Mouse (Mus musculus): ENCODE results near the gene Prr23a1.
"Not testable (repeated sequence)": the region's sequence is repeated elsewhere in the genome, so short reads cannot be mapped to it uniquely, and the experiment has no call there.

The Prr23a1 gene

DNA sequence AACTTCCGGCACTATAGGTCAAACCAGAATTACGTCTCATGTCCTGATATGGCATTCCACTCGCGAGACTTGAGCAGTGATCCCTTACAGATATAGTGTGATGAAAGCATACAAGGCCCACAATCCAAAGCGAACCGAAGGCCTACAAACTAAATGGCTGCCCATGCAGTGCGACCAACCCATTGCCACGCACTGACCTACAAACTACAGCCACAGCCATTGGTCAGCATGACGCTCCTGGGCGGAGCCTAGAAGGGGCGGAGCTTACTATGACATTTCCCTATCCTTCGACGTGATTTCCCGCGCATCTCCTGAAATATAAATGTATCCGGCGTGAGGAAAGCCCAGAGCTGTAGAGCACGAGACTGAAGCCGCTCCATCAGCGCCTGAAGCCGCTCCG lies at the start of gene Prr23a1:
TSS of gene Prr23a1 (plus strand) at position 387 of the 400 bp plus-strand sequence.
- peak; percentile 87 for DNase-seq (ENCODE audit: low spot score)

- DNase-seq (ENCODE audit: low spot score) = no peak
Measured at GRCm38 (mm10) chr9:98799021-98799420, 43.3 kb upstream of the Prr23a1 start.

DNA sequence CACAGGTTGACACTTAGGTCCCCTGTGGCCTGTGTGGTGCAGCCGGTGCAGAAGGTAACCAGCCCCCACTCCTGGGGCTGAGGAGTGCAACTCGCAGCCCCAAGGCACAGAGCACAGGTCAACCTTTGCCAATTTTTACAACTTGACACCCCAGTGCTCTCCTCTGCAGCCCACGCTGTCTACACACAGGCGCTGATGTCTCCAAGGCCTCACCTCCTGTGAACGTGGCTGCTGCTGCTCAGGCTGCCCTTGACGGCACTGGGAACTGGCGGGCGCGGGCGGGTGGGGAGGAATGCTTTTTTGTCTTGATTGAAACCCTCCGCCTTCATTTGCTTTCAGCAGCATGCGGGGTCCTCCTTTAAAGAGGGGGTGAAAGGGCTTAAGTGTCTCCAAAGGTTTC lies 38.3 kb upstream of the Prr23a1 start:
- DNase-seq (ENCODE audit: low spot score) = no peak

DNA sequence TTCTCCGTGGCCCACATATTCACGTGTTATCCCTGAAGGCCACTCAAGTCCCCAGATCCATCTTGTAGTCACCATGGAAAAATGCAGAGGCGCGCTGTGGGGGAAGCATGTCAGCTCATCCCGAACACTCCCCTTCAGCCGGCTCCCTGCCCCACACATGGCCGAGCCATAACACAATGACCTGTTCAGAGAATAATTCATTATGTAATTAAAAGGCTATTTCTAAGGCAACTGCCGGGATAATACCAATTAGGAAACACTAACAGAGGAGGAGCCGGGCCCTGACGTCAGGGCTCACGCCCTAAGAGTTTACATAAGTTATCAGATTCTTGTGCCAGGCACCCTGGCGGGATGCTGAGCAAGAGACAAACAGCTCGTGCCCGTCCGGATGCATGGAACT lies 36.8 kb upstream of the Prr23a1 start:
- DNase-seq (ENCODE audit: low spot score) = no peak

DNA sequence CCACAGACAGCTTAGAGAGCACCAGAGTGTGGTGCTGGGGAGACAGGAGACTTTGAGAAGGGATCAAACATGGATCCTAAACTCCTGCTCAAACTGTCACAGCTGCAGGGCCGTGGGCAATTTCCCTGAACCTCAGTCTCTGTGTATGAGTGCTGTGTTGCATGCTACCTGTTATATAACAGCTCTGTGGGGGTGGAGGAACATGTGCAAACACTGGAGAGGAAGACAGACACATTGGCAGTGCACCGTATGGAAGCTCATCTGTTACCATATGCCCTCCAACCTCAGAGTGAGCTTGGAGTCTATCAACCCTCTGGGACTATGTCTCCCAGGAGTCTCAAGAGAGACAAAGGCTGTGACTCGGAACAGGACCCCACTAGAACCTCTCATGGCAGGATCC lies 36.4 kb upstream of the Prr23a1 start:
- no peak for DNase-seq (ENCODE audit: low spot score)

- DNase-seq (ENCODE audit: low spot score) = no peak
Measured at GRCm38 (mm10) chr9:98807631-98808030, 34.7 kb upstream of the Prr23a1 start.

DNA sequence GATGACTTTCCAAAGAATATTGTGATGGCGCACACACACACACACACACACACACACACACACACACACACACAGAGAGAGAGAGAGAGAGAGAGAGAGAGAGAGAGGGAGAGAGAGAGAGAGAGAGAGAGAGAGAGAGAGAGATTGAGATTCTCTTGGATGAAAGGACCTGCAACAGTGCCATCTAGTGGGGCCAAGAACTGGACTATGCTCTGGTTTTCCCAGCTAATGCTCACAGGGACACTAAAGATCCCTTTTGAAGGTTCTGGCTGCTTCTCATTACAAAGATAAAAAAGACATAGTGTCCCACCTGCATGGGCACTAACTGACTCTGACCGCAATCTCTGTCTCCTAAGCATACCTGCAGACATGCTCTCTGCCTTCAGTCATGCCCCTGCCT lies 32.8 kb upstream of the Prr23a1 start:
- not testable (repeated sequence) for DNase-seq (ENCODE audit: low spot score)

DNA sequence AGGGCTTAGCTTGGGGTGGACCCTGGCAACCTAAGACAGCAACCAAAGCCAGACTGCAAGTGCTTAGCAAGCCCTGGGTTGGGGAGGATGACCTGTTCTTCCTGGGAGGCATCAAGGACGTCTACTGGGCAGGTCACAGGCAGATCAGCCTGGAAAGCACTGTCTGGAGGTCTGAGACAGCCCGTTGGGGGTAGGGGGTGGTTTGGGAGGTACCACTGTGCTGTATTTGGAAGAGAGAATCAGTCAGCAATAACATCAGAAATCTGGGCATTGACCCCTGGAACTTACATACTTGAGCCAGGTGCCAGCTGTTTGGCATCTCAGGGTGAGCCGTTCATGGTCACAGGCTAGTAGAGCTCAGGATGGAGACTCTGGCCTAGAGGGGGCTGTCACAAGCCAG lies 26.2 kb upstream of the Prr23a1 start:
- no peak for DNase-seq (ENCODE audit: low spot score)

DNA sequence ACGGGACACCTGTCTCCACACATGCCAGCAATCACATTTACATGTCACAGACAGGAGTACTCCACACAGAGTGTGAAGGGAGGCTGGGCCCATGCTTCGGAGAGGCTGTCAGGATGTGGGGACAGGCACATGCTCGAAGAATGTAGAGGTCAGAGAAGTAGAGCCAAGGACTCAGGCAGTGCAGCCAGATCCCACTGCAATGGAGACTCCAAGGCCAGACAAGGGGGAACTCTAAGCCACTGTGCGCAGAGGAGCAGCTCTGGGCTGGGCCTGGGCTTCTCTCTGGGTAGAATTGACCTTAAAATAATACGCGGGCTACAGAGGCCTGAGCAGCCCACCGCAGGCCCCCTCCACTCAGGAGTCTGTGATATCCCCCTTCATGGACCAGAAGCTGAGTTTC lies 24.7 kb upstream of the Prr23a1 start:
- DNase-seq (ENCODE audit: low spot score) = no peak

- no peak for DNase-seq (ENCODE audit: low spot score)
Measured at GRCm38 (mm10) chr9:98818971-98819370, 23.3 kb upstream of the Prr23a1 start.

DNA sequence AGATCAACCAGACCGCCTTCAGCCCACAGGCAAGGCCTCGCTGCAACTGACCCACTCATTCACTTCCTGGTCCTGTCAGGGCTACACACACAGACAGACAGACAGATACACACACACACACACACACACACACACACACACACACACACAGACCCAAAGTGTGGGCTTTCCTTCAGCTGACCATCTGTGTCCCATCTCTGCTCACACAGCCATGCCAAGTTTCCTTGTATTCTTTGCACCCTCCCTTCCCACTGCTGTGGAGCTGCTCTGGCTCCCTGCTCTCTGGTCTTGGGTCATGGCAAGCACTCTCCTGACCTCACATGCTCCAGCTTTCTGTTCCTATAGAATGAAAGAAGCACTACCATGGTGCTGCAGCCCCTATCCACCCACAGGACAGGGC lies 22.8 kb upstream of the Prr23a1 start:
- DNase-seq (ENCODE audit: low spot score) = no peak

- no peak for DNase-seq (ENCODE audit: low spot score)
Measured at GRCm38 (mm10) chr9:98820461-98820860, 21.8 kb upstream of the Prr23a1 start.

GRCm38 (mm10) chr9:98821067-98821466 lies 21.2 kb upstream of the Prr23a1 start:
- no peak for DNase-seq (ENCODE audit: low spot score)

DNA sequence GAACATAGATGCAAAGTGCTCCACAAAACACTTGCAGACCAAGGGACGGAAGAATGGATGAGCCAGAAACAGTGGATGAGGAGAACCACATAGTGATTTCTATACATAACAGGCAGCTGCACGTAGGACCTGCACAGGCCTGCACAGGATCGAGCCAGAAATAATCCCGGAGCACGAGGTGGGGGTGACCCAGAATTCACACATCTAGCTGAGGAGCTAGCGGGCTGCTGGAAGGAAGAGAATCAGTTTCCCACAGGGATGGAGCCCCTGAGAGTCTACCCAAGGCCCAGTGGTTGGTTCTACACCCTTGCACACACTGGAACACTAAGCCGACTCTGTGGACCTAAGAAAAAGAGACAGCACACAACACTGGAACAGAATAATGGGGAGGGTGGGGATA lies 18.5 kb upstream of the Prr23a1 start:
- DNase-seq (ENCODE audit: low spot score) = no peak

DNA sequence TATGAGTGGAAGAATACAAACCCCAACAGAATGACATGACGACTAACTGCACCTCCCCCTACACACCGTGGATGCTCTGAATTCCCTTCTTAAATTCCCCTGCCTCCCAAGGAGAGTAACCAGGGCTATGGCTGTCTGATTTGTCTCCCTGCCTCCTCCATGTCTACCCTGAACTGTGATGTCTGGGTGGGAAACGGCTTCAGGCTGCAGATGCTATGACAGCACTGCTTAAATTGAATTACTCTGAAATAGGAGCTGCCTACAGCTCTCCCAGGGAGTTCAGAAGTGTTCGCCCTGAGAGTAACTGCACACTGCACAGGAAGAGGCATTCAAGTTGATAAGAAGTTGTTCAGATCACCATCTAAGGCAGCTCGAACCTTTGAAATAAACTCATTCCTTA lies 12.8 kb upstream of the Prr23a1 start:
- DNase-seq (ENCODE audit: low spot score) = no peak

- no peak for DNase-seq (ENCODE audit: low spot score)
Measured at GRCm38 (mm10) chr9:98837537-98838074, 4.7 kb upstream of the Prr23a1 start.

- peak; percentile 82 for DNase-seq (ENCODE audit: low spot score)
Measured at GRCm38 (mm10) chr9:98856210-98856609, 13.9 kb downstream of the Prr23a1 start, which contains the start of gene Prr23a2. TSS of gene Prr23a2 (plus strand) at chr9:98856494.

DNA sequence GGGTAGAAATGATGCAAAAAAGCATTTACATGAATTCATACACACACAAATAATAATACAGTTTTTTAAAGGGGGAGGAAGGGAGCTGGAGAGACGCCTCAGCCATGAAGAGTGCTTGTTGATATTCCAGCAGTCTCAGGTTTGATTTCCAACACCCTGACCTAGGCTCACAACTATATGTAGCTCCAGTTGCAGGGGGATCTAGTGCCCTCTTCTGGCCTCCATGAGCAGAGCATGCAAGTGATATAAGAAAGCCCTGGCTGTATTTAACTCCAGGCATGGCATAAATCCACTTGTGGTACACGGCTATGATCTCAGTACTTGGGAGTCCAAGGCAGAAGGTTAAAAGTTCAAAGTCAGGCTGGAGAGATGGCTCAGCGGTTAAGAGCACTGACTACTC lies 21.2 kb downstream of the Prr23a1 start:
- peak; percentile 17 for DNase-seq (ENCODE audit: low spot score)

- DNase-seq (ENCODE audit: low spot score) = peak; percentile 80
Measured at GRCm38 (mm10) chr9:98864571-98864970, 22.3 kb downstream of the Prr23a1 start, which contains the start of gene Prr23a3. TSS of gene Prr23a3 (plus strand) at chr9:98864767.

Measured in testis, postnatal 14 days (tissue).